Mouse (Mus musculus): Measurements from ENCODE around the gene Iqub. TPM values are rescaled to one million over a fixed set of nuclear protein-coding genes. Genes with fewer than 3 reads are reported as not detected.

Gene Iqub
- under 1 TPM in 1 of 2 experiments, not detected in 1; 0.06 TPM for total RNA-seq (2021)
- long read RNA-seq, experiment 1: 0 reads
- long read RNA-seq, experiment 2: 0 reads

DNA sequence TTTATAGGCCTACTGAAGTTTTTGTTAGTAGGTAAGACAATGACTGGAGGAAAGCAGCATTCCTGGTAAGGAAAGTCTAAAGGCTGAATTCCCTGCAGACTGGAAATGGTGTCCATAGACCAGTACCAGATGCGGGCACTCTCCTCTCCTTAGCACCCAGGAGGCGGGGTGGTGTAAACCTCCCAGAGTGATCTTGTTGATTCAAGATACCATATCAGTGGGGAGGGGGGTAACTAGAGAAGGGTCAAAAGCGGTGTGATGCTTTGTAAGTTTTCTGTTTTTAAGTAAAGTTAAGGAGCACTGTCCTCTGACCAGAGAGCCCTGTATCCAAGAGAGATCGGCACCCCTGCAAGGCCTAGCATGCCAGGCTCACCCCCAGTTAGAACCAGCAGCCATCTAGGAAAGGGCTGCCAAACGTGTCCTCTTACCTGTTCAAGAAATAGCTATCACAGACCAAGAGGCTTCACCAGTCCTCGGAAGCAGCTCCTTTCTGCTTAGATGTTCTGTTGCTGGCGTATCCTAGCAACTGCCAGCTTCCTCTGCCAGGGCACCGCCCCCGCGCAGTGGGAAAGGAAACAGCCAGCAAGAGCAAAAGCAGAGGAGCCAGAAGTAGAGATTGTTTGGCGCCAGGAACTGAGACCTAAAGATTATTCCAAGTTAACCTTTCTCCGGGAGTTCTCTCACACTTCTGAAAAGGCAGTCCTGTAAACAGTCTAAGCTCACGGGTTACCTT is at the start of gene Iqub:
Iqub (minus strand) TSS at position 516 of the 733 bp plus-strand sequence.
- peak; percentile 48 for DNase-seq
- intact Hi-C loops (cut with DNase I; ENCODE audit: low total_unique reads): no loop called here

DNA sequence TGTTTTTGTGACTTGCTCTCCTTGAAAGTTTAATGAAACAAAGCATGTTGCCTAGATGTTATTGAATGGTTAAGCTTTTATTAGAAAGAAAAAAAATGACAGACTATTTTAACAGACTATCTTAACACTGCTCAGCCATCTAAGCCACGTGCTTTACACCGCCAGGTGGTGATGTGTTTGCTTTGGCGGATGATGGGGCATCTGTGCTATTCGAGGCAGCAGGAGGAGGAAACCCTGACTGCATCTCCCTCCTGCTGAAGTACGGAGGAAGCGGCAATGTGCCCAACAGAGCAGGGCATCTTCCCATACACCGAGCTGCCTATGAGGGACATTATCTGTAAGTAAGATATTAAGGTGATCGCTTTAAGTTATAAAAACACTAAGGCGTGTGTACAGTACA is 49.2 kb upstream of the Iqub start:
- DNase-seq: no peak
- intact Hi-C loops (cut with DNase I; ENCODE audit: low total_unique reads): no loop called here

DNA sequence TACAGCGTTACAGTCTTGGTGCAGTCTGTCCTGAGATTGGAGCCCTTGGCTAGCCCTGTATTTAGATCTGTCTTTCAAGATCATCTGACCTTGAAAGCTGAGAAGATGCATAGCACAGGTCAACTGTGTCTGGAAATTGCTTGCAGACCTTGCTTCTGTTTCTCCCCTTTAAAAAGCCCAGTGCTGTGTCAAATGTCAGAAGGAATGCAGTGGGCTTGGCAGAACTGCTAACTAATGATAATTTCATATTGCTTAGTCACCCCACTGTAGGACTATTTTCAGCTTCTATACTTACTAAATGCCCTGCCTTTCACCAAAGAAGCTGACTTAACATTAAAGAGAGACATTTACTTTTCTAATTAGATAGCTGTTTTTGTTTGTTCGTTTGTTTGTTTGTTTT is 40.6 kb upstream of the Iqub start:
- DNase-seq: no peak
- intact Hi-C loops (cut with DNase I; ENCODE audit: low total_unique reads): no loop called here

DNA sequence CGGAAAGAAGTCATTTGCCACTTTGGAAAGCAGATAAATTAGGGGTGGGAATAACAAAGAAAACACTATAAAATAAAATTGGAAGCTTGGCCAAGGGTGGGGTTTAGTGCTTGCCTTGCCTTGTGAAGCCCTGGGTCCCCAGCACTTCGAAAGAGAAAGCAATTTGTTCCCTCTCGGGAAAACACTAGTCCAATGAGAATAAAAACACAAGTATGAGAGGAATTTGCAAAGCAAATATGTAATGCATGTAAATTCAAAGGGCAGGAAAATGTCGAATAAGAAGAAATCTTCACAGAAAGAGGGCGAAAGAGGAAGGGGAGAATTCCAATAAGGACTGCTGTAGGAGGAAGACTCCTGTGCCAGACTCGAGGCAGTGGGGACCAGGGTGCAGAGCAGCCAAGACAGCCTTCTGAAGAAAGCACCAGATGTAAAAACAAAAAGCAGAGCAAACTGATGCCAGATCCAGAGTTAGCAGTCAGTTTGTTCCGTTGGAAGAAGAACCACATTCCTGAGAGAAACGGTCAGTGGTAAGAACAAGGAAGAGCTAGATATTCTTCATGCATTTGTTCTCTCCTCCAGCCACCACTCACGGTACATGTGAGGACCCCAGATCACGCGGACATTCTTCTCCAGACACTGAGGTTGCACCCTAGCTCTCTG is 39.7 kb upstream of the Iqub start:
- DNase-seq: peak; percentile 37
- intact Hi-C loops (cut with DNase I; ENCODE audit: low total_unique reads): no loop called here

DNA sequence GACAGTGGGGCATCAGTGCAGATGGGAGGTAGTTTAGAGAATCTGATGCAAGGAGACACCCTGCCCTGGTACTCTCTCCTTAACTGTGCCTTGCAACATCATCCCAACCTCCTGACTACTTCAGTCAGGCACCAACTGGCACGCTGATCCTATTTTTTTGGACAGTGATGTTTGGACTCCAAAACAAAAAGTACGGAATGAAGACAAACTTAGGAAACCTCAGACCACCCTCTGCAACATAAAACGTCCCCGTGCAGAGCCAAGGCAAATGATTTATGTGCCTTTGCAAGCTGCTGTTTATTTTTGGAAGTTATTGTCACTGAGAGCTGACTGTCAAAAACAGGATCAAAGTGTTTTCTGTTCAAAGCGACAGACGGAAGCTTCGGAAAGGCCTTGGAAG is 37.2 kb upstream of the Iqub start:
- intact Hi-C loops (cut with DNase I; ENCODE audit: low total_unique reads): no loop called here
- DNase-seq: no peak

DNA sequence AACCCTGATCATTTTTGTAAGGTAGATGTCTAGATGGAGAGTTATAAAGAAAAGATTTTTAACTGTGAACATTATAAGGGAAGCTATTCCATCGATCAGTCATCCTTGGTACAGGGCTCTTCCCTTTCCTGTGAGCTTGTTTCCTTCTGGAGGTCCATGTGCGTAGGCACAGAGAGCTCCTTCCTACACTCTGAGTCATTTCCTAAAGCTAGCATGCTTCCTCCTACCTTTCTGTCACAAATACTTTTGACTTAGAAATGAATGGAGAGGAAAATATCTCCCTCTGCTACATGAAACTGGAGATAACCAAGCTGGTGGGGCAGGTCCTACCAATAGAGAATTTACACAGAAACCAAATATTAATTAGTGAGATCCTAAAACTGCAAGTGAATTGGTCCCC is 34.9 kb upstream of the Iqub start:
- intact Hi-C loops (cut with DNase I; ENCODE audit: low total_unique reads): no loop called here
- no peak for DNase-seq

DNA sequence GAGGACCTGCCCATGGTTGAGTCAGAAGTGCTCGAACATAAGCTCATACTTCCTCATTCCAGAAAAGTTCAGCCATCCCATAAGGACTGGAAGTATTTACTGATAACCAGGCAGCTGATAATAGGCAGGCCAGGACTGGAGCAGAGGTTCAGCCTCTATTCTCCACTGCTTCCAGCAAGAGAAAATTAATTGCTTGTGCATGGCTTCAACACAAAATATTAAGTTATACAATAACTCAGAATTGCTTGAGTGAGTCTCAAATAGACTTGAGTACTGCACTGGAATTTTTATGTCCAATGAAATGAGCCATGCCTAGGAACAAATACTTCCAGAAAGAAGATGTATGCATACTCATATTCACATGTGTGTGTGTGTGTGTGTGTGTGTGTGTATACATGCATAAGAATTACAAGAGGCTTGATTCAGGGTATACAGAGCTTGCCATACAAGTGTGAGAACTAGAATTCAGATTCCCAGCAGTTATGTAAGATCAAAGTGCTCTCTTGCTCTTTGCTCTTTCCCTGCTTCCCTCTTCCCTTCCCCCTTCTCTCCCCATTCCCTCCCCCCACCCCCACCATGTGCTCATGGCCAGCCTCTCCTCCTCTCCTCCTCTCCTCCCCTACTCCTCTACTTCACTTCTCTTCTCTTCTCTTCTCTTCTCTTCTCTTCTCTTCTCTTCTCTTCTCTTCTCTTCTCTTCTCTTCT is 32.0 kb upstream of the Iqub start:
- intact Hi-C loops (cut with DNase I; ENCODE audit: low total_unique reads): no loop called here
- DNase-seq: no peak

DNA sequence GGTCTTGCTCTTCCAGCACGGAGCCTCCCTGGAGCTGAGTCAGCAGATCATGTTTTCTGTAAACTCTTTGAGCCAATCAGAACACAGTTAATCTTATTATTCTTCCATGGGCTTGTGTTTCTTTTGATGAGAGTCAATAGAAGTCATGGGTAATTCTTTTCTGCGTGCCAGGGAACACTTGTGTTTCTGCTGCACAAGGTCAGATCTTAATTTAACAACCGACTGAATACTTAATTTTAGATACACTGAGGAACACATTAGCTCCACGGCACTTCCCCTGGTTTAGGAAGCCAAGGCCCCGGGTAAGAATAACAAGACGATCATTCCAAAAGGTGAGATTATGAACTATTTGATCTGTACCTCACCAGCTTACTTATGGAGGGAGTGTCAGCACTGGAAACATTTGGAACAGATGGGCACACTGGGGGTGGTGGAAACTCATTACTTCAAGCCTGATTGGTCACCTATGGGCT is 28.3 kb upstream of the Iqub start:
- no peak for DNase-seq
- intact Hi-C loops (cut with DNase I; ENCODE audit: low total_unique reads): no loop called here

DNA sequence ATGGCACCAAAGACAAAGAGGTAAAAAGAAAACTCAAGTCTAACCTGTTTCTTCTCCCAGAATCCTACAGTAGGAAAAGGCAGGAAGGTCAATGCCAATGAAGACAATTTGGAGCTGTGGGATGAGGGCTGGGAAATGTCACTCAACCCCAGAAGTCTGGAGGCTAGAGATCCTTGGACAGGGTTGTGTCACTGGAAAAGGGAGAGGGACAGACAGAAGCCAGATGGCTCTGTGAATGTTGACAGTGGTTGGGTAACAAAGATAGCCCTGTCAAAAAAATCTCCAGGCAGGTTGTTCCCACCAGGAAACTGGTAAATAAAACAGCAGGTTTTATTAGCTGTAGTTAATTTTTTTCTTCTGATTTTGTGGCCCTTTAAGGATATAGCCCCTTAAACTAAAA is 27.5 kb upstream of the Iqub start:
- no peak for DNase-seq
- intact Hi-C loops (cut with DNase I; ENCODE audit: low total_unique reads): no loop called here

DNA sequence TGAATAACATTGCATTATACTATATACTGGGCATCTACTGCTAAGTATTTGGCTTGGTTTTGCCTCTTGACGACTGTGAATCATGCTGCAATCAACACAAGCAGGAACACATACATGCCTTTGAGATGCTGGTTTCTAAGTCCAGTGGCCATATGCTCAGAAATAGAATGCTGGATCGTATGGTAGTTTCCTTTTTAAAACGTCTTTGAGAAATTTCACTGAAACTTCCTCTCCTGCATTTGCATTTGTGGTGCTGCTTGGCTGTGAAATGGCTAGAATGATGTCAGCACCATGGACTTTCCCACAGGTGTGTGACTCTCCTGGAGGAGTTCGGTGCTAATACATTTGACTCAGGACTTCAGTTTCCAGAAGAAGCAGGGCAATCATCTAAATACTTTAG is 25.2 kb upstream of the Iqub start:
- no peak for DNase-seq
- intact Hi-C loops (cut with DNase I; ENCODE audit: low total_unique reads): no loop called here

DNA sequence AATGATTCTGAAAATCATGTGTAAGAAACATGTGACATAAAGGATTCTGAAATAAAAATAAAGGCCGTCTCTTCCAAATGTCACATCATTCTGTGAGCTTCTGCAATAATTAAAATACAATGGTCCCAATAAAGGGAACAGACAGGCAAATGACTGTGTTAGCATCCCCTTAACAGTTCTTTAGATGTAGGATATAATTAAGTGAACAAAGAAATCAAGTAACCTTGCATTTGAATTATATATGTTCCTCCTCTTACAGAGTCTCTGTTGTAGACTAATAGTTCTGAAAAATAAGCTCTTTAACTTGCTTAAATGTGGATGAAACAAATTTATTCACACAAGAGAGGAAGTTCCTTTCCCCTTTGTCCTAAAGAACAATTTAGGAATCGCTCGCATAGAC is 23.6 kb upstream of the Iqub start:
- intact Hi-C loops (cut with DNase I; ENCODE audit: low total_unique reads): no loop called here
- no peak for DNase-seq

DNA sequence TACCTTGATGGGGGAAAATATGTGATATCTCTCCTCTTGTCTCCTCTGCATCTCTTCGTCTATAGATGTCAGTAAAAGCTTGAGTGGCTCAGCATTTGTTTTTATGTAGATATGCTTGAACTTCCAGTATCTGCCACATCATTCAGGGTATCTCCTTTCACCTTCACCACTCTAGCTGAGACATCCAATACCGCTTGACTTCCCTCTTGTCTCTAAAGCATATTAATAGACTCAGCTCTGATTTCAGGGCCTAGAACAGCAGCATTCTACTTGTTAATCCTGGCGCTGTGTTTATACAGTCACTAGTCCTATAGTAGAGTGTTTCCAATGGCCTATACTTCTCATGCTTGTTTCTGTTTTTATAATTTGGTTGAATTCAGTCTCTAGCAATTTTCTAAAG is 17.9 kb upstream of the Iqub start:
- DNase-seq: no peak
- intact Hi-C loops (cut with DNase I; ENCODE audit: low total_unique reads): no loop called here

DNA sequence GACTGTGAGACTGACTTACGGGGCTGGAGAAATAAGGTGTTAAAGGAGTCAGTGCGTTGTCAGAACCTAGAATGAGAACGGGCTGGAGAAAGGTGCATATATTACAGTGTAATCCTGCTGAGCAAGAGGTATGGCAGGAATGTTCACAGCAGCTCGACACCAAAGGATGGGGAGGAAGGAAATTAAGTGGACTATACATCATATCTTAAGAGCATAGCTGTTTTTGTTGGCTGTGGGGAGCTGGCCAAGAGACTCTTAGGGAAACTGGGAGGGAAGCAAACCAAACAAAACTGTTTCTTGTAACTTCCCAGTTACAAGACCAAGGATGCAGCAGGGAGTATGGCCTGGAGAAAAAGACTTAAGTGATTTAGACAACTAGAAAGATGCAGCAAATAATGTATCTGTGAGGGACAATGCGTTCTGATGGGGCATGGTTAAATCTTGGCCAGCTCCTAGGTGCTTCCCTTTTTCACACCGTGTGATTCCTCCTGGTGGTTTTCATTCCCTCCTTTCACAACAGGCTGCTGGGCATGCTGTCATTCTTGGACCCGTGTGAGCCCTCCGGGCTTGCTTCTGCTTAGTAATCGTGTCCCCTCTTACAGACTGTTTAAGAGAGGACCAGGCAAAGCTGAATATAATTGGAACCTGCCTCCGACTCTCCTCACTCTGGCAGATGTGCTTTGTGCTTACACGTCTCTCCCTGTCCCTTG is 16.0 kb upstream of the Iqub start:
- peak; percentile 21 for DNase-seq
- intact Hi-C loops (cut with DNase I; ENCODE audit: low total_unique reads): no loop called here

DNA sequence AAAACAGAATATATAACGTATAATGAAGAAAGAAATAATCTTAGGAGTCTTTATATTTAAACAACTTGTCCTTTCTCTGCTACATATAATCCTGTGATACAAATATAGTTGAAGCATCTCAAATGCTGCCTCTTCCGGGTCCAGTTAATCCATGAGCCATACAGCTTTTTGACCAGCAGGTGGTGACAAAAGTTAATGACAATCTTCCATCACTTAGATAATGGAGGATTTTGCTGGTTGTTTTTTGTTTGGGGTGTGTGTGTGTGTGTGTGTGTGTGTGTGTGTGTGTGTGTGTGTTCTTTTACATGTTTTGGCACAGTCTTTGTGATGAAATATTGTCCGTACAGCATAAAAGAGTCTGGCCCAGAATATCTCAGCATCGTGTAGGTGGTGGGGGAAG is 15.3 kb upstream of the Iqub start:
- DNase-seq: peak; percentile 13
- intact Hi-C loops (cut with DNase I; ENCODE audit: low total_unique reads): no loop called here

DNA sequence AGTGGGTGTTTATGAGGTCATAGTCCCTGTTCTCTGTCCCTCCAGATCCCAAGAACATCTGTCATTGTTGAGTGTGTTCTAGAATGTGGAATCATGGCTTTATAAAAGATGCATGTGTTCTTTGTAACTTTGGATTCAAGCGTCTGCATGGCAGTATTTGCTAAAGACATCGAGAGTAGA is 13.1 kb upstream of the Iqub start, which contains the start of gene Asb15:
Asb15 (plus strand) TSS at position 81 of the 180 bp plus-strand sequence.
- intact Hi-C loops (cut with DNase I; ENCODE audit: low total_unique reads): loop anchor here (2.0 kb wide), 1 partner anchor 101 kb away; no protein-coding TSS in a partner anchor
- no peak for DNase-seq

DNA sequence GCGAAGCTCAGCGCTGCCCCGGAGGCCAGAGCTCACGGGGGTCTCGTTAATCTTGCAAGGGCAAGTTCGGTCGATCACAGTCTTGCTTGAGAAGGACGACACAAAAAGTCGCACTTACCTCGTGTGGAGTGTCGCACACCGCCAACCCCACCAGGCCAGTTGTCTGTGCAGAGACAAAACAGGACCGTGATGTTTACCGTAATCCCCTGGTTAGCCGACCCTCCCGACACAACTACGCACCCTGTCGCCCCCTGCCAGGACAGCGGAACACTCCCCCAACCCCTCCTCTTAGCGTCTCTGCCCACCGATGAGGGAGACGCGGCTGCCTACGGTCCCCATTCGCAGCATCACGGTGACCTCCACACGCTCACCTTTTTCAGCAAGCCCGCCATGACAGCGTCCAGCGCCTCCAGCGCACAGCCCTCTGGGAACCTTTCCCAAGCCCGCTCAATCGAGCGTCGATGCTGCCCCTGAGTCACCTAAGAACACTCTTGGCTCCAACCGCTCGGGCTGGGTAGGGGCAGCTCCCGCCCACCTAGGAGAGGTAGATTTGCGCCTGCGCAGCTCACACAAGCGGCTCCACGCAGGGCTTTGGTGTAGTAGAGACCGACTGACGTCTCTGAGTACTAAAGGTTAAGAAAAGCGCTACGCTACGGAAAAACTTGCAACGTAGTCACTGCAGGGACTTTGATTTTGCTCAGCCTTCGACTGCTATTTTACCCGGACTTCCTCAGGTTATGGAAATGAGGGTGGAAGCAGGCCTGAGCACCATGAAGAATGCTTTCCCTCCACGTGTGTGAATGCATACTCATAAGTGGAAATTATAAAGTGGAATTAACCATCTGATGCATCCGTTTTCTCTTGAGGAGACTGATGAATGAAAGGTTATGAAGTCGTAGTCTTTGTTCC is 12.5 kb upstream of the Iqub start, which contains the start of gene Ndufa5:
Ndufa5 (minus strand) TSS at position 859 of the 909 bp plus-strand sequence.
- intact Hi-C loops (cut with DNase I; ENCODE audit: low total_unique reads): loop anchor here (2.0 kb wide), 1 partner anchor 101 kb away; no protein-coding TSS in a partner anchor
- DNase-seq: peak; percentile 92

DNA sequence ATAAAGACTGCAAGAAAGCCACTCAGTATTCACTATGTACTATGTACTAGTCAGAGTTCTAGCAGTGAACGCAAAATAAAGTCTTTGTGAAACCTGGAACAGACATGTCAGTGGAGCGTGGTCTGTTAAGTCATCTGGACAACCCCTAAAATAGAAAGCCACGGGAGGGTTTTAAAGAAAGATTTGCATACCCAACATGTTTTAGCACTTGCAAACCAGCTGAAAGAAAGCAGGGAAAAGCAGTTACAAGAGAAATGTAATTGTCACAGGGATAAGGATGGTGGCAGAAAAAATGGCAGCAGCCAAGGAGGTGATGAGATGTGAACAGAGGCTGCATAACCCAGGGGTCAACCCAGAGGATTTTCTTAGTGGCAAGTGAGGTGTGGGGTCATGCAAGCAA is 10.8 kb upstream of the Iqub start:
- intact Hi-C loops (cut with DNase I; ENCODE audit: low total_unique reads): no loop called here
- no peak for DNase-seq

DNA sequence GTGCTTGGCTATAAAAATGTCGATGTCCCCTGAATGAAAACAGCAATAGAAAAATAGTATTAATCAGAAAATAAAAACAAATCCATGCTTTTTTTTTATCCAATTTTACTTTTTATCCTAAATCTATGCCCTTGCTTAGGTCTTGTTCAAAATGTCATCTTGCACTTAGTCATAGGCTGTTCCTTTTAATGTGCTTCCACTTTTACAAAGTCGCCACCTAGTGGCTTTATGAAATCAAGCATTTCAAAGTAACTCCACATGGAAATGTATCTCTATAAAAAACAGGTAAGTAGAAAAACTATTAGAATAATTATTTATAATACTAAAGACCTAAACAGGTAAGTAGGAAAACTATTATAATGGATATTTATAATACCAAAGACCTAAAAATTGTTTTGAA is 1.3 kb upstream of the Iqub start:
- DNase-seq: no peak
- intact Hi-C loops (cut with DNase I; ENCODE audit: low total_unique reads): no loop called here

DNA sequence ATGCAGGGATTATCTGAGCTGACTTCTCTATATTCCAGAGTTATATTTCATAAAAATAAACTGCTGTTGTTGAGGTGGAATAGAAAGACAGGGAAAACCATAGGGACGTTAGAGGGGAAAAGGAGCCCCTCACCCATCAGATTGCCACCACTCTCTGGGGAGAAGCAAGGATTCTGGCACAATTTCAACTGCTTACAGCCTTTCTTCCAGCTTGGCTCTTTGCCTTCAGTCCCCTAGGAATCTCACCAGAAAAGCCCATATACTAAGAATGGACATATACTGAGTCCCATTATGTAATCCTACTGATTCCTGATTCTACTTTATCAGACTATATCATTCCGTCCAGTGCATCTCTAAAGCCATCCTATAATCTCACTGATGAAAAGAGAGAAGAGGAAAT is 10.7 kb downstream of the Iqub start:
- DNase-seq: no peak
- intact Hi-C loops (cut with DNase I; ENCODE audit: low total_unique reads): no loop called here

Data from gastrocnemius, postnatal 14 days (tissue).